Mouse (Mus musculus) C2C12 (cell line): ENCODE data around the gene Anks1b. TPM values are rescaled to one million over a fixed set of nuclear protein-coding genes. Genes with fewer than 3 reads are reported as not detected.

Experiments
- H3K27me3 ChIP-seq: one replicate; pipeline ENCODE4 v1.6.1; 2011; ENCODE audit not compliant: control insufficient read depth, insufficient read depth, insufficient read length
- H3K36me3 ChIP-seq: one replicate; pipeline ENCODE4 v1.6.1; 2011; ENCODE audit not compliant: control insufficient read depth, insufficient read depth
- H3K4me3 ChIP-seq: one replicate; pipeline ENCODE4 v1.5.1; 2011; ENCODE audit warnings: mild to moderate bottlenecking, control low read depth; ENCODE audit not compliant: poor library complexity, insufficient read depth, severe bottlenecking
- H3K79me2 ChIP-seq: one replicate; pipeline ENCODE4 v1.6.1; 2011; ENCODE audit not compliant: control insufficient read depth, insufficient read depth
- H3K79me3 ChIP-seq: one replicate; pipeline ENCODE4 v1.6.1; 2011; ENCODE audit warnings: low read depth, control low read depth
- H3ac ChIP-seq: one replicate; pipeline ENCODE3; 2011; ENCODE audit warnings: low read depth; ENCODE audit not compliant: control insufficient read depth, insufficient read length
- CEBPB ChIP-seq: IDR thresholded peaks from one replicate; pipeline ENCODE4 v1.6.1; 2011; ENCODE audit warnings: low read depth, mild to moderate bottlenecking, control low read depth, moderate library complexity
- CTCF ChIP-seq: IDR thresholded peaks from one replicate; pipeline ENCODE4 v1.5.1; 2011; ENCODE audit not compliant: control insufficient read depth, insufficient read depth, insufficient read length
- FOSL1 ChIP-seq: IDR thresholded peaks from one replicate; pipeline ENCODE4 v1.8.0; 2011; ENCODE audit warnings: mild to moderate bottlenecking, low read length; ENCODE audit not compliant: poor library complexity, insufficient read depth, severe bottlenecking
- MAX ChIP-seq: IDR thresholded peaks from one replicate; pipeline ENCODE4 v1.6.1; 2011; ENCODE audit warnings: mild to moderate bottlenecking, control low read depth
- MYOD1 ChIP-seq: IDR thresholded peaks from one replicate; pipeline ENCODE4 v1.6.1; 2011; ENCODE audit warnings: low read depth; ENCODE audit not compliant: control insufficient read depth, insufficient read length
- MYOG ChIP-seq: IDR thresholded peaks from one replicate; pipeline ENCODE4 v1.6.1; 2011; ENCODE audit not compliant: control insufficient read depth, insufficient read length; ENCODE audit errors: extremely low read depth
- USF1 ChIP-seq: IDR thresholded peaks from one replicate; pipeline ENCODE4 v1.6.1; 2011; ENCODE audit warnings: low read depth, mild to moderate bottlenecking, control low read depth, moderate library complexity
- polyA plus RNA-seq: library from polyadenylated mRNA; unstranded; fragments of >200 nt; fragmentation: generic; extraction: Trizol; gene quantifications from one replicate; pipeline ENCODE4 v1.2.1, GENCODE M21; 2012; ENCODE audit warnings: missing spikeins

Anks1b gene
- polyA plus RNA-seq, 1 experiment, result 0.27 TPM

- H3K4me3 ChIP-seq, result no peak overlapping the region
- no peaks in the 10 kb centered on the region for H3K27me3 ChIP-seq
- no peak overlapping the region for H3ac ChIP-seq
- H3K79me3 ChIP-seq, result no peaks in the 10 kb centered on the region
- no peaks in the 10 kb centered on the region for H3K79me2 ChIP-seq
- no peaks in the 10 kb centered on the region for H3K36me3 ChIP-seq
- no peak for TF ChIP-seq FOSL1
- no peak for TF ChIP-seq MAX
- no peak for TF ChIP-seq CTCF
- TF ChIP-seq USF1, result no peak
- no peak for TF ChIP-seq CEBPB
Observed at GRCm38 (mm10) chr10:90531813-90532212, 658.5 kb downstream of the Anks1b start.

DNA sequence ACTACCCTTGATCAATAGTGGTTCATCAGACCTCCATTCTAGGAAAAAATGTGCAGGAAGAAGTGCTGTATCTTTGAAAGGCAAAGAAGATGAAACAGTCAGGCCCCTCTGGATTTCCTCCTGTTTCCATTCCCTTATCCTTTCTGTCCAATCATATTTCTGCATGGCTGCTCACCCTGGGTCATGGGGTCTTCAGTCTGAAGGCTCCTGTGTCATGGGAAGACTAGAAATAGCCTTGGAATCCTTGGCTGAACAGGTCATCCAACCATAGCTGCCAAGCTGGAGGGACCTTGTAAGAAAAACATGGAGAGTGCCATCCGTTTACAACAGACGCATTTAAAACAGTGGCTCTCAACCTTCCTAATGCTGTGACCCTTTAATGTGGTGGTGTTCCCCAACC lies 662.1 kb downstream of the Anks1b start:
- H3K79me2 ChIP-seq, result no peaks in the 10 kb centered on the region
- H3K79me3 ChIP-seq, result no peaks in the 10 kb centered on the region
- TF ChIP-seq MYOG, result no peak
- no peak for TF ChIP-seq CTCF
- TF ChIP-seq MAX, result no peak
- TF ChIP-seq USF1, result no peak
- no peak for TF ChIP-seq CEBPB
- no peak for TF ChIP-seq MYOD1
- TF ChIP-seq FOSL1, result no peak
- no peaks in the 10 kb centered on the region for H3K27me3 ChIP-seq
- no peaks in the 10 kb centered on the region for H3K36me3 ChIP-seq
- no peak overlapping the region for H3ac ChIP-seq
- no peak overlapping the region for H3K4me3 ChIP-seq

- TF ChIP-seq MYOG (no peak), MYOD1 (no peak), CTCF (no peak), CEBPB (no peak), FOSL1 (no peak), MAX (no peak), USF1 (no peak)
- no peak overlapping the region for H3K4me3 ChIP-seq
- H3K79me2 ChIP-seq, result no peaks in the 10 kb centered on the region
- H3K27me3 ChIP-seq, result no peaks in the 10 kb centered on the region
- H3K79me3 ChIP-seq, result no peaks in the 10 kb centered on the region
- no peaks in the 10 kb centered on the region for H3K36me3 ChIP-seq
- H3ac ChIP-seq, result no peak overlapping the region
Observed at GRCm38 (mm10) chr10:90546635-90547034, 673.3 kb downstream of the Anks1b start.

GRCm38 (mm10) chr10:90562906-90563305 lies 689.6 kb downstream of the Anks1b start:
- Histone ChIP-seq H3K36me3 (no peaks in the 10 kb centered on the region), H3K79me2 (no peaks in the 10 kb centered on the region), H3K79me3 (no peaks in the 10 kb centered on the region), H3K27me3 (no peaks in the 10 kb centered on the region), H3K4me3 (no peak overlapping the region), H3ac (no peak overlapping the region)
- TF ChIP-seq MYOG (no peak), CTCF (no peak), FOSL1 (no peak), MAX (no peak), USF1 (no peak), CEBPB (no peak), MYOD1 (no peak)

DNA sequence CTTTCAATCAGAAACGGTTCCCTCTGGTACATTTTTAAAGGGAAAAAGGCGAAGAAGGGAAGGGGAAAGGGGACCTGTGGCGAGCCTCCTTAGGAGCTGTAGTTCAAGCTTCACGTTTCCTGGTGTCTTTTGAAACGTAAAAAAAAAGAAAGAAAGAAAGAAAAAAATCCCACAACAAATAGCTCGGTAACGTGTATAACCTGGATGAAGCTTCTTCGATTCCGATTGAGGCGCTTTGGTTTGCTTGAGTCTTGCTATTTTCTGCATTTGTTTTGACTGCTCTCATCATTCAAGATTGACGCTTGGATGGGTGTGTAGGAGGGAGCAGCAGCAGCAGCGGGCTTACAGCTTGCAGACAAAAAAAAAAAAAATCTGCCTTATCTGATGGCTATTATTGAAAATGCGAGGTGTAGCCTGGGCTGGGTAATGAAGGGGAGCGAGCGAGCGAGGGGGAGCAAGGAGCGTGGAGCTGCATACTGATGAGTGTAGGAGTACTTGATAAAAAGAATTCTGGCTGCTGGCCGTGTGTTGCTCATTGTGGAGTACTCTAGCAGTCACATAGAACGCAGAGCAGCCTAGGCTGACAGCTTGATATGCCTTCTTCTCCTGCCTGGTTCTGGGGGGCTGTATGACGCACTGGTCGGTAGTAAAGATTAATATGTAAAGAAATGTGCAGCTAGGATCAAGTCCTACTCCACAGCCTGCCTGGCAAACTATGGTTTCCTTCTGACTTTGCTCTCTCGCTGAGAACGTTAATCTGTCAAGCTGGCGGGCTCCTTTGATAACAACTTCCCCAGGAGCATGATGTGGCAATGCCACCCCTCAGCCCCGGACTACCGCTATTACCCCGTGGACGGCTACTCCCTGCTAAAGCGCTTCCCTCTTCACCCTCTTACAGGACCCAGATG lies 703.1 kb downstream of the Anks1b start:
- Histone ChIP-seq H3K27me3 (peaks cover 10% of the 10 kb centered on the region), H3ac (no peak overlapping the region), H3K4me3 (no peak overlapping the region), H3K36me3 (no peaks in the 10 kb centered on the region), H3K79me2 (no peaks in the 10 kb centered on the region), H3K79me3 (no peaks in the 10 kb centered on the region)
- TF ChIP-seq CEBPB (no peak), MYOG (no peak), MYOD1 (no peak), CTCF (no peak), USF1 (no peak), FOSL1 (no peak), MAX (no peak)
